Mouse (Mus musculus): ENCODE measurements around the gene Sfxn5.

GRCm38 (mm10) chr6:85314064-85314798 lies 19.0 kb downstream of the Sfxn5 start:
- TF ChIP-seq CTCF (IDR thresholded peaks at IDR 0.05; ENCODE audit: low read depth) (no peak), EP300 (IDR thresholded peaks at IDR 0.05; ENCODE audit: low read depth) (no peak)

Data from liver, embryonic 14.5 days (tissue).